Mouse (Mus musculus) neural tube, embryonic 14.5 days (tissue): ENCODE measurements at regions not wholly inside any gene's neighbourhood (a gene's known extent, or its start where the extent isn't known, plus 50 kb on each side); places are given as distances from the start of the nearest gene placed in this dataset.
A peak's percentile ranks its signal among the peaks of the same experiment; 100 is the strongest.

Experiments used
- ATAC-seq: fragments of 200-750 bp; cut with Nextera tagmentation; 2 replicates; pipeline ENCODE4 v1.8.0; 2017; ENCODE audit warnings: low read depth, mild to moderate bottlenecking, moderate TSS enrichment, moderate library complexity
- H3K27ac ChIP-seq: fragments of 300-500 bp; sonication (generic); 2 replicates; pipeline ENCODE4 v1.5.1; 2014; ENCODE audit warnings: low read depth, mild to moderate bottlenecking, control low read depth, low read length, moderate library complexity, mixed read lengths
- H3K27me3 ChIP-seq: fragments of 300-500 bp; sonication (generic); 2 replicates; pipeline ENCODE4 v1.6.1; 2014; ENCODE audit warnings: low read length; ENCODE audit not compliant: control insufficient read depth, insufficient read depth
- H3K36me3 ChIP-seq: fragments of 300-500 bp; sonication (generic); 2 replicates; pipeline ENCODE4 v1.6.1; 2014; ENCODE audit warnings: low read length, mixed read lengths; ENCODE audit not compliant: control insufficient read depth, insufficient read depth
- H3K4me1 ChIP-seq: fragments of 300-500 bp; sonication (generic); 2 replicates; pipeline ENCODE4 v1.6.1; 2014; ENCODE audit warnings: low read length; ENCODE audit not compliant: control insufficient read depth, insufficient read depth
- H3K4me2 ChIP-seq: fragments of 300-500 bp; sonication (generic); 2 replicates; pipeline ENCODE4 v1.6.1; 2014; ENCODE audit warnings: mild to moderate bottlenecking, low read depth, low read length, control low read depth
- H3K4me3 ChIP-seq: fragments of 300-500 bp; sonication (generic); 2 replicates; pipeline ENCODE4 v1.5.1; 2014; ENCODE audit warnings: low read depth, low read length, control low read depth, mixed read lengths
- H3K9ac ChIP-seq: fragments of 300-500 bp; sonication (generic); replicated peaks from 2 replicates; pipeline ENCODE4 v1.6.1; 2014; ENCODE audit warnings: low read depth, mild to moderate bottlenecking, control low read depth, low read length, mixed read lengths
- H3K9me3 ChIP-seq: fragments of 300-500 bp; sonication (generic); 2 replicates; pipeline ENCODE4 v1.6.1; 2016; ENCODE audit warnings: low read length; ENCODE audit not compliant: control insufficient read depth
- WGBS: fragments of 180-500 bp; shearing (Covaris S2); extraction: QIAGEN DNeasy Blood & Tissue Kit; methylation state at CpG from one replicate; pipeline ENCODE4 v1.1.7; 2014; 5-methylcytosine and 5-hydroxymethylcytosine counted together

- no peak overlapping the region for H3K4me3 ChIP-seq
- ATAC-seq: no peak; the same call in 1 of the 2 replicates
- no peaks in the 10 kb centered on the region for H3K4me1 ChIP-seq
- H3K27ac ChIP-seq: no peak overlapping the region
- H3K9ac ChIP-seq: no peak overlapping the region
- 84% methylated on average over 11 of the region's 11 CpGs for WGBS
- no peaks in the 10 kb centered on the region for H3K9me3 ChIP-seq
- H3K4me2 ChIP-seq: no peak overlapping the region
- no peaks in the 10 kb centered on the region for H3K36me3 ChIP-seq
- H3K27me3 ChIP-seq: no peaks in the 10 kb centered on the region
Observed at GRCm38 (mm10) chr6:24384193-24384888, 130.5 kb downstream of the Iqub start.

GRCm38 (mm10) chr6:24379859-24380258, 135.0 kb downstream of the Iqub start:
- Histone ChIP-seq H3K4me2 (no peak overlapping the region), H3K27me3 (no peaks in the 10 kb centered on the region), H3K36me3 (no peaks in the 10 kb centered on the region), H3K27ac (no peak overlapping the region), H3K4me1 (no peaks in the 10 kb centered on the region), H3K4me3 (no peak overlapping the region), H3K9me3 (no peaks in the 10 kb centered on the region), H3K9ac (no peak overlapping the region)
- 74% methylated on average over 2 of the region's 2 CpGs for WGBS
- ATAC-seq: no peak

GRCm38 (mm10) chr6:24376728-24377127, 138.1 kb downstream of the Iqub start:
- WGBS: 66% methylated on average over 4 of the region's 4 CpGs

GRCm38 (mm10) chr6:24373161-24373560, 141.7 kb downstream of the Iqub start:
- H3K4me3 ChIP-seq: no peak overlapping the region
- H3K9me3 ChIP-seq: no peaks in the 10 kb centered on the region
- H3K27me3 ChIP-seq: no peaks in the 10 kb centered on the region
- no peaks in the 10 kb centered on the region for H3K4me1 ChIP-seq
- H3K9ac ChIP-seq: no peak overlapping the region
- no peaks in the 10 kb centered on the region for H3K36me3 ChIP-seq
- WGBS: 85% methylated on average over 6 of the region's 6 CpGs
- ATAC-seq: no peak
- no peak overlapping the region for H3K4me2 ChIP-seq
- H3K27ac ChIP-seq: no peak overlapping the region

More at GRCm38 (mm10) chr6:24376728-24377127, 138.1 kb downstream of the Iqub start:
- Histone ChIP-seq H3K27ac (no peak overlapping the region), H3K9me3 (no peaks in the 10 kb centered on the region), H3K36me3 (no peaks in the 10 kb centered on the region), H3K9ac (no peak overlapping the region), H3K4me3 (no peak overlapping the region), H3K4me2 (no peak overlapping the region), H3K4me1 (no peaks in the 10 kb centered on the region), H3K27me3 (no peaks in the 10 kb centered on the region)
- ATAC-seq: no peak

GRCm38 (mm10) chr6:24371680-24372079, 143.2 kb downstream of the Iqub start:
- H3K4me1 ChIP-seq: no peaks in the 10 kb centered on the region
- no peak overlapping the region for H3K4me2 ChIP-seq
- no peaks in the 10 kb centered on the region for H3K27me3 ChIP-seq
- no peak overlapping the region for H3K9ac ChIP-seq
- WGBS: 80% methylated on average over 1 of the region's 1 CpGs
- H3K27ac ChIP-seq: no peak overlapping the region
- H3K9me3 ChIP-seq: no peaks in the 10 kb centered on the region
- H3K36me3 ChIP-seq: no peaks in the 10 kb centered on the region
- H3K4me3 ChIP-seq: no peak overlapping the region
- no peak for ATAC-seq

GRCm38 (mm10) chr6:24350882-24351281, 164.0 kb downstream of the Iqub start:
- WGBS: 13% methylated on average over 5 of the region's 5 CpGs

GRCm38 (mm10) chr6:24348481-24349062, 166.3 kb downstream of the Iqub start:
- WGBS: 36% methylated on average over 8 of the region's 8 CpGs
- Histone ChIP-seq H3K36me3 (no peaks in the 10 kb centered on the region), H3K4me1 (peaks cover 4% of the 10 kb centered on the region; the same call in 1 of the 2 replicates), H3K27me3 (no peaks in the 10 kb centered on the region), H3K27ac (no peak overlapping the region), H3K4me2 (0 out of 2 replicates have a peak overlapping the region, but pooled peaks have one; percentile 15), H3K9ac (no peak overlapping the region), H3K9me3 (no peaks in the 10 kb centered on the region), H3K4me3 (no peak overlapping the region)
- ATAC-seq: no peak

More at GRCm38 (mm10) chr6:24350882-24351281, 164.0 kb downstream of the Iqub start:
- Histone ChIP-seq H3K27ac (no peak overlapping the region), H3K4me3 (no peak overlapping the region), H3K27me3 (no peaks in the 10 kb centered on the region), H3K4me1 (peaks cover 4% of the 10 kb centered on the region; the same call in 1 of the 2 replicates), H3K9ac (no peak overlapping the region), H3K4me2 (no peak overlapping the region), H3K9me3 (no peaks in the 10 kb centered on the region), H3K36me3 (no peaks in the 10 kb centered on the region)
- peak; percentile 98 for ATAC-seq

- ATAC-seq: peak; percentile 62; the same call in 1 of the 2 replicates
- no peaks in the 10 kb centered on the region for H3K36me3 ChIP-seq
- WGBS: 33% methylated on average over 13 of the region's 13 CpGs
- H3K4me2 ChIP-seq: 0 out of 2 replicates have a peak overlapping the region, but pooled peaks have one; percentile 15
- H3K4me3 ChIP-seq: no peak overlapping the region
- no peak overlapping the region for H3K27ac ChIP-seq
- no peaks in the 10 kb centered on the region for H3K9me3 ChIP-seq
- peaks cover 4% of the 10 kb centered on the region; the same call in 1 of the 2 replicates for H3K4me1 ChIP-seq
- no peaks in the 10 kb centered on the region for H3K27me3 ChIP-seq
- no peak overlapping the region for H3K9ac ChIP-seq
Observed at GRCm38 (mm10) chr6:24347745-24348480, 167.0 kb downstream of the Iqub start.

- Histone ChIP-seq H3K27me3 (no peaks in the 10 kb centered on the region), H3K4me3 (no peak overlapping the region), H3K9me3 (no peaks in the 10 kb centered on the region), H3K27ac (no peak overlapping the region), H3K36me3 (no peaks in the 10 kb centered on the region), H3K4me1 (no peaks in the 10 kb centered on the region), H3K9ac (no peak overlapping the region), H3K4me2 (no peak overlapping the region)
- ATAC-seq: no peak
Observed at GRCm38 (mm10) chr6:24342471-24342870, 172.4 kb downstream of the Iqub start.
